Mouse (Mus musculus) ES-E14 (cell line): Measurements from ENCODE around the gene Slc39a5.

Experiments
- HCFC1 ChIP-seq: IDR thresholded peaks from 2 replicates; pipeline ENCODE4 v1.6.1; 2012; ENCODE audit warnings: low read length, inconsistent platforms, borderline replicate concordance; ENCODE audit not compliant: insufficient read depth
- ZC3H11A ChIP-seq: IDR thresholded peaks from 2 replicates; pipeline ENCODE4 v1.6.1; 2012; ENCODE audit warnings: low read depth, mild to moderate bottlenecking, inconsistent platforms, low read length, borderline replicate concordance
- ZNF384 ChIP-seq: IDR thresholded peaks from 2 replicates; pipeline ENCODE4 v1.6.1; 2012; ENCODE audit warnings: low read depth, low read length, inconsistent platforms

GRCm38 (mm10) chr10:128425260-128425659 lies 24.2 kb upstream of the Slc39a5 start:
- TF ChIP-seq HCFC1 (no peak), ZC3H11A (no peak), ZNF384 (no peak)
